Mouse (Mus musculus) hindbrain, embryonic 10.5 days (tissue): ENCODE results near the gene Arl5c. TPM values are rescaled to one million over a fixed set of nuclear protein-coding genes. Genes with fewer than 3 reads are reported as not detected.
"Not testable (repeated sequence)": the region's sequence is repeated elsewhere in the genome, so short reads cannot be mapped to it uniquely, and the experiment has no call there.

Source experiments
- DNase-seq: peaks from one replicate; pipeline ENCODE4 v3.0.0-alpha.2; 2017; ENCODE audit warnings: low spot score
- H3K27ac ChIP-seq: fragments of 300-500 bp; sonication (generic); 2 replicates; pipeline ENCODE4 v1.5.1; 2016; ENCODE audit warnings: mild to moderate bottlenecking, moderate library complexity
- H3K27me3 ChIP-seq: fragments of 300-500 bp; sonication (generic); 2 replicates; pipeline ENCODE4 v1.6.1; 2016; ENCODE audit warnings: mild to moderate bottlenecking; ENCODE audit not compliant: poor library complexity, insufficient read depth, severe bottlenecking
- H3K36me3 ChIP-seq: fragments of 300-500 bp; sonication (generic); 2 replicates; pipeline ENCODE4 v1.6.1; 2016; ENCODE audit warnings: mild to moderate bottlenecking, moderate library complexity
- H3K4me1 ChIP-seq: fragments of 300-500 bp; sonication (generic); replicated peaks from 2 replicates; pipeline ENCODE4 v1.6.1; 2016; ENCODE audit warnings: mild to moderate bottlenecking
- H3K4me3 ChIP-seq: fragments of 300-500 bp; sonication (generic); 2 replicates; pipeline ENCODE4 v1.5.1; 2016; ENCODE audit warnings: mild to moderate bottlenecking, moderate library complexity
- H3K9me3 ChIP-seq: fragments of 300-500 bp; sonication (generic); 2 replicates; pipeline ENCODE4 v1.6.1; 2016; ENCODE audit warnings: mild to moderate bottlenecking, moderate library complexity
- WGBS: fragments of 180-500 bp; shearing (Covaris S2); methylation state at CpG from one replicate; pipeline ENCODE4 v1.1.7; 2016; 5-methylcytosine and 5-hydroxymethylcytosine counted together
- polyA plus RNA-seq: library from polyadenylated mRNA; unstranded; fragments of >200 nt; fragmentation: Nextera tagmentation; extraction: Ambion mirVana; gene quantifications from 2 replicates; pipeline ENCODE4 v1.2.1, GENCODE M21; 2016

The Arl5c gene
- polyA plus RNA-seq, 1 experiment from 2014 or later: 13.3 TPM

DNA sequence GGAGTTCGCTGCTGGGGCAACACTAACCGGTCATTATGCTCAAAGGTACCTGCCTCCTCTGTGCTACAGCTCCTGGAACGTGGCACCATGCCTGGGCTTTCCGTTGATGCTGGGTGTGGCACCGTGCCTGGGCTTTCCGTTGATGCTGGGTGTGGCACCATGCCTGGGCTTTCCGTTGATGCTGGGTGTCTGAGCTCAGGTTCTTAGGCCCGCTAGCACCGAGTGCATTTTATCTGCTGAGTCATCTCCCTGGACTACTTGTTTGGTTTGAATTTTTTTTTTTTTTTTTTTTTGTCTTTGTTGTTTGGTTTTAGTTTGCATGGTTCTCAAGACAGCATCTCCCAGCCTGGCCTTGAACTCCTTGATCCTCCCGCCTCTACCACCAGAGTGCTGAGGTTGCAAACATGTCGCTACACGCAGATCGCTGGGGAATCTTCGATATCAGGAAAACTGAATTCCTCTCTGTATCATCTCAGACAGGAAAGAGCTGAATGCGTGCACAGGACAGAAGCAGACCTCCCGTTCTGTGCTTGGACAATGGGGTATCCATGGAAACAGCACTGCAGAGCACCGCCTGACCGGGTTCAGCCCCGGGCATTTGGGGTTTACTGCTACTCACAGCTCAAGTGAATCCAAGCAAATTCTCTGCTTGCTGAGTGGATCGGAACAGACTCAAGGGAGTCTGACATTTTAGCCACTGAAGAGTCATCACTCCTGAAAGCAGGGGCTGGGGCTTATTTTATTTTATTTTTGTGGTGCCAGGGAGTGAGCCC, 46.1 kb downstream of the Arl5c start:
- Histone ChIP-seq H3K27me3 (no peaks in the 10 kb centered on the region), H3K27ac (peak overlapping the region; percentile 83), H3K4me3 (peak overlapping the region; percentile 28), H3K9me3 (no peaks in the 10 kb centered on the region), H3K36me3 (no peaks in the 10 kb centered on the region), H3K4me1 (peaks cover 32% of the 10 kb centered on the region)
- DNase-seq: peak; percentile 72
- WGBS: 49% methylated on average over 20 of the region's 20 CpGs

DNA sequence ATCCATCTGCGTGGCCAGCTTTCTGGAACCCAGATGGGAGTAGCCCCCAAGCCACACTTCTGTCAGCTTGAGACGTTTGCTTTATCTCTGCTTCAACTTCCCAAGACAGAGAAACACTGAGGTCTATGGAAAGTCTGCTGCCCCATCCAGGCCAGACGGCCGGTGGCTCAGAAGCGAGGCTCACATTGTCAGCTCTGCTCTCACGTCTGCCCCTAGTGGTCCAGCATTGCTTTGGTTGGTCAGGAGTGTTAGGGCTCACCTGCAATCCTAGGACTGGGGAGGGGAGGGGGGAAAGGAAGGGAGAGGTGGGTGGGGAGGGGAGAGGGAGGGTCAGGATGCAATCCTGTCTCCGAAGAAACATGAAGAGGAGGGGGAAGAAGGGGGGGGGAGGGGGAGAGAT, 48.6 kb downstream of the Arl5c start:
- Histone ChIP-seq H3K4me1 (peaks cover 28% of the 10 kb centered on the region), H3K27ac (0 out of 2 replicates have a peak overlapping the region, but pooled peaks have one; percentile 29), H3K9me3 (no peaks in the 10 kb centered on the region), H3K27me3 (no peaks in the 10 kb centered on the region), H3K4me3 (no peak overlapping the region), H3K36me3 (no peaks in the 10 kb centered on the region)
- WGBS: 13% methylated on average over 7 of the region's 7 CpGs
- peak; percentile 50 for DNase-seq

DNA sequence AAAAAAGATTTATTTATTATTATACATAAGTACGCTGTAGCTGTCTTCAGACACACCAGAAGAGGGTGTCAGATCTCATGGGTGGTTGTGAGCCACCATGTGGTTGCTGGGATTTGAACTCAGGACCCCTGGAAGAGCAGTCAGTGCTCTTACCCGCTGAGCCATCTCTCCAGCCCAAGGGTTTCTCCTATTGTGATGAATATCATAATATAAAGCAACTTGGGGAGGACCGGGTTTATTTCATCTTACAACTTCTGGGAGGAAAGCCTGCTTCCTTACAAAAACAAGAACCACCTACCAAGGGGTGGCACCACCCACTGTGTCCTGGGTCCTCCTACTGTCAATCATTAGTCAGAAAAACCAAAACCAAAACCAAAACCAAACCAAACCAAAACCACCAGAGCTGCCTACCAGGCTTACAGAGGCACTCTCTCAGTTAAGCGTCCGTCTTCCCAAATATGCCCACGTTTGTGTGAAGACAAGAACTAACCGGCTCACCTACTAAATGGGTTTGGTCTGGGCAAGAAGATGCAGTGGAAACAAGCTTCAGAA, 50.2 kb downstream of the Arl5c start:
- DNase-seq, H3K27me3 ChIP-seq, H3K9me3 ChIP-seq, H3K27ac ChIP-seq, H3K36me3 ChIP-seq, H3K4me3 ChIP-seq: not testable (repeated sequence)
- H3K4me1 ChIP-seq: peaks cover 25% of the 10 kb centered on the region
- 92% methylated on average over 7 of the region's 7 CpGs for WGBS

DNA sequence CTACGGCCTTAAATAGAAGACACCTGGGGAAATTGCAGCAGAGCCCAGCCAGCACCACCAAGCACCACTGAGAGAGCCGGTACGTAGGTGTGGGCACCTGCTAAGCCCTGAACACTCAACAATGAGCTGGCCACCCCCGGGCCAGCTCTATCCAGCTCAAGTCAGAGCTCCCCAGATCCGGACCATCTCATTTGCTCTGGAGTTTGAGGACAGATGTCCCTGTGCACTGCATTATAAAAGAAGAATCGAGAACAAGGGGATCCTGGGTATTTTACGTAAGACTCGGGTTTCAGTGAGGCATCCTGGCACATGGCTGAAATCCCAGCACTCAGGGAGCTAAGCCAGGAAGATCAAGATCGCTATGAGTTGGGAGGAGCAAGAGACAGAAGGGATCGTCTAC, 51.0 kb downstream of the Arl5c start:
- Histone ChIP-seq H3K27me3 (no peaks in the 10 kb centered on the region), H3K4me3 (no peak overlapping the region), H3K36me3 (no peaks in the 10 kb centered on the region), H3K27ac (no peak overlapping the region), H3K9me3 (no peaks in the 10 kb centered on the region), H3K4me1 (peaks cover 17% of the 10 kb centered on the region)
- 86% methylated on average over 10 of the region's 10 CpGs for WGBS
- no peak for DNase-seq

DNA sequence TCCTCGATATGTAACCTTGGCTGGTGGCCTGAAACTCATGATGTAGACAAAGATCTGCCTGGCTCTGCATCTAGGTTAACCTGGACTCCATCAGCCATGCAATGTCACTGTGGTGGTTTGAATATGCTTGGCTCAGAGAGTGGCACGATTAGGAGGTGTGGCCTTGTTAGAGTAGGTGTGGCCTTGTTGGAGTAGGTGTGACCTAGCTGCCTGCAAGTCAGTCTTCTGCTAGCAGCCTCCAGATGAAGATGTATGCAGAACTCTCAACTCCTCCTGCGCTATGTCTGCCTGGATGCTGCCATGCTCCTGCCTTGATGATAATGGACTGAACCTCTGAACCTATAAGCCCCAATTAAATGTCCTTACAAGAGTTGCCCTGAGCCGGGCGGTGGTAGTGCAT, 52.7 kb downstream of the Arl5c start:
- DNase-seq: no peak
- peaks cover 6% of the 10 kb centered on the region; the same call in 1 of the 2 replicates for H3K4me1 ChIP-seq
- H3K27ac ChIP-seq: no peak overlapping the region
- no peak overlapping the region for H3K4me3 ChIP-seq
- no peaks in the 10 kb centered on the region for H3K27me3 ChIP-seq
- WGBS: 86% methylated on average over 5 of the region's 5 CpGs
- H3K36me3 ChIP-seq: no peaks in the 10 kb centered on the region
- no peaks in the 10 kb centered on the region for H3K9me3 ChIP-seq

DNA sequence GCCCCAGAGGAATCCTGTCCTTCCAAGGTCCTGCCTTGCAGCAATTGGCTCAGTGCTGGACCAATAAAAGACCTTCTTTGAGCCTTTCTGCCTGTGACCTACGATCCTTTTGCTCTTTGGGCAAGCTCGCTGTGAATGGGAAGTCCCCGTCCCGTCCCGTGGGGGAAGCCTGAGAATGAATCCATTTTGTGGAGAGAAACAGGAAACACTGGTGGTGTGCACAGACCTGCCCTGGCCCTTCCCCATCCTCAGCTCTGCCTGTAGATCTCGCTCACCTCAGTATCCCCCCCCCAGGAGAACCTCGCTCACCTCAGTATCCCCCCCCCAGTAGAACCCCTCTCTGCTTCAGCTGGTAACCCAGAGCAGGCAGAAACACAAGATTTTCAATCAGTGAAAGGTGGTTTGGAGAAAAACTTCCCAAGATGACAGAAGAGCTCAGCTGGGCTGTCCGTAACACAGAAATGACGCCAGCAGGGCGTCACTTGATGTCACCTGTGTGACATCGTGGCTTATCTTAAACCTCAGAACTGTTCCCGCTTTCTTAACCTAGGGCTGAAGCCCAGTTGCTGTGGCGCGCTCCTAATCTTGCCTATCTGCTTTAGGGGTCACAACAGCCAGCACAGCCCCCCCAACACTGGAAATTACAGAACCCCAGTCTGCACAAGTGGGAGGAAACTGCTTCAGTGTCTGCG, 53.4 kb downstream of the Arl5c start:
- H3K4me3 ChIP-seq: no peak overlapping the region
- DNase-seq: no peak
- peaks cover 6% of the 10 kb centered on the region; the same call in 1 of the 2 replicates for H3K4me1 ChIP-seq
- H3K27ac ChIP-seq: no peak overlapping the region
- H3K27me3 ChIP-seq: no peaks in the 10 kb centered on the region
- no peaks in the 10 kb centered on the region for H3K9me3 ChIP-seq
- no peaks in the 10 kb centered on the region for H3K36me3 ChIP-seq
- 86% methylated on average over 15 of the region's 15 CpGs for WGBS

Other genes starting within 250 kb of the Arl5c start
- gene Cwc25, start 229.6 kb downstream of the Arl5c start, polyA plus RNA-seq: 19.4 and 20.6 TPM in 2 replicates
- 0.37 and 0.80 TPM in 2 replicates for gene 1700001P01Rik, start 220.3 kb downstream of the Arl5c start, polyA plus RNA-seq
- gene Rpl23, start 213.7 kb downstream of the Arl5c start, polyA plus RNA-seq: 381 and 439 TPM in 2 replicates
- 77.7 and 90.1 TPM in 2 replicates for gene Lasp1, start 197.2 kb downstream of the Arl5c start, polyA plus RNA-seq
- 10.0 and 12.3 TPM in 2 replicates for gene B230217C12Rik, start 155.4 kb downstream of the Arl5c start, polyA plus RNA-seq
- gene Fbxo47, start 112.0 kb downstream of the Arl5c start, polyA plus RNA-seq: 0.73 and 1.0 TPM in 2 replicates
- 0.11 and 0.24 TPM in 2 replicates for gene Plxdc1, start 9.7 kb downstream of the Arl5c start, polyA plus RNA-seq
- 7.6 and 22.9 TPM in 2 replicates for gene Cacnb1, start 26.9 kb upstream of the Arl5c start, polyA plus RNA-seq
- gene Rpl19, start 30.5 kb upstream of the Arl5c start, polyA plus RNA-seq: 1,011 and 1,145 TPM in 2 replicates
- gene Stac2, start 57.3 kb upstream of the Arl5c start, polyA plus RNA-seq: 1.1 and 1.5 TPM in 2 replicates
- 23.4 and 23.8 TPM in 2 replicates for gene Fbxl20, start 154.2 kb upstream of the Arl5c start, polyA plus RNA-seq
- gene Med1, start 197.1 kb upstream of the Arl5c start, polyA plus RNA-seq: 62.8 and 73.0 TPM in 2 replicates
- 10.2 and 12.6 TPM in 2 replicates for gene Cdk12, start 206.9 kb upstream of the Arl5c start, polyA plus RNA-seq